Mouse (Mus musculus): Measurements from ENCODE around the gene Shf. TPM values are rescaled to one million over a fixed set of nuclear protein-coding genes. Genes with fewer than 3 reads are reported as not detected.
A peak's percentile ranks its signal among the peaks of the same experiment; 100 is the strongest.

Shf gene
- total and polyA plus RNA-seq, 3 experiments: 0.22 to 0.27 TPM; not detected in 1

DNA sequence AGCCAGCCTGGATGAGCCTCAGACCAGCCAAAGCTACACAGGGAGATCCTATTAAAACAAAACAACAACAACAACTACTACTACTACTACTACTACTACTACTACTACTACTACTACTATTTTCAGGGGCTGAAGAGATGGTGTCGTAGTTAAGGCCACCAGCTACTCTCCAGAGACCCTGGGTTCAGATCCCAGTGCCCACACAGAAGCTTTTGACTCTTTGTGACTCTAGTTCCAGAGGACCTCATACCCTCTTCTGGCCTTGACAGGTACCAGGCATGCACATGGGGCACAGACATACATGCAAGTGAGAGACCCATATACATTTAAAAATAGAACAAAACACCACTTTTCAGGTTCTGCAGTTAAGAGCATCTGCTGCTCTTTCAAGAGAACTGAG, 3.6 kb upstream of the Shf start:
- DNase-seq (ENCODE audit: low spot score) (no peak), ATAC-seq (ENCODE audit: extremely low read depth, insufficient number of reproducible peaks, low FRiP score, poor library complexity, severe bottlenecking) (no peak)
- H3K9me3 ChIP-seq (replicated peaks): no peaks in the 10 kb centered on the region
- no peak for TF ChIP-seq GATA2 (IDR thresholded peaks at IDR 0.05; ENCODE audit: borderline replicate concordance, low read depth, low read length)
- TF ChIP-seq TAL1 (conservative IDR thresholded peaks at IDR 0.05; ENCODE audit: low read depth, low read length): no peak
- no peak for TF ChIP-seq GATA1 (IDR thresholded peaks at IDR 0.05; ENCODE audit: borderline replicate concordance, low read length)
- TF ChIP-seq POLR2AphosphoS5 (IDR thresholded peaks at IDR 0.05; ENCODE audit: insufficient replicate concordance, low read depth, low read length): no peak
- no peak for TF ChIP-seq CTCF (IDR thresholded peaks at IDR 0.05; ENCODE audit: low read depth, low read length)
- H3K36me3 ChIP-seq (replicated peaks): no peaks in the 10 kb centered on the region
- no peak overlapping the region for H3K4me3 ChIP-seq (ENCODE audit: low read depth, low read length)
- H3K4me1 ChIP-seq (ENCODE audit: insufficient read depth, low read depth, low read length): peaks cover 43% of the 10 kb centered on the region
- H3K27me3 ChIP-seq (ENCODE audit: insufficient read depth, low read length): peaks cover 21% of the 10 kb centered on the region

DNA sequence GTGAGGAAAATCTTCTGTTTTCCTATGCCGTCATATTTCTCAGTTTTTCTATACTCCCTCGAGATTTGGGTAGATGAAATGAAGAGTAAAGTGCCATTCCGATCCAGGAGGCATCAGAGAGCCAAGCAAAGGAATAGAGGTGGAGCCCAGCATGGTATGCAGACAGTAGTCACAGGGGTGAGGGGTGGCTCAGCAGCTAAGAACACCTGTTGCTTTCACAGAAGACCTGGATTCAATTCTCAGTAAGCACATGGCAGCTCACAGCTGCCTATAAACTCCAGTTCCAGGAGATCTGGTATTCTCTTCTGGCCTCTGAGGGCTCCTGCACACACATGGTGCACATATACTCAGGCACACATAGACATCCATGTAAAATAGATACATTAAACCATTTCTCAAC, 3.1 kb upstream of the Shf start:
- TF ChIP-seq GATA2 (IDR thresholded peaks at IDR 0.05; ENCODE audit: borderline replicate concordance, low read depth, low read length): no peak
- no peak for TF ChIP-seq GATA1 (IDR thresholded peaks at IDR 0.05; ENCODE audit: borderline replicate concordance, low read length)
- no peak for TF ChIP-seq POLR2AphosphoS5 (IDR thresholded peaks at IDR 0.05; ENCODE audit: insufficient replicate concordance, low read depth, low read length)
- no peak for TF ChIP-seq CTCF (IDR thresholded peaks at IDR 0.05; ENCODE audit: low read depth, low read length)
- no peak for TF ChIP-seq TAL1 (conservative IDR thresholded peaks at IDR 0.05; ENCODE audit: low read depth, low read length)
- ATAC-seq (ENCODE audit: extremely low read depth, insufficient number of reproducible peaks, low FRiP score, poor library complexity, severe bottlenecking): no peak
- H3K4me1 ChIP-seq (ENCODE audit: insufficient read depth, low read depth, low read length): peaks cover 47% of the 10 kb centered on the region

DNA sequence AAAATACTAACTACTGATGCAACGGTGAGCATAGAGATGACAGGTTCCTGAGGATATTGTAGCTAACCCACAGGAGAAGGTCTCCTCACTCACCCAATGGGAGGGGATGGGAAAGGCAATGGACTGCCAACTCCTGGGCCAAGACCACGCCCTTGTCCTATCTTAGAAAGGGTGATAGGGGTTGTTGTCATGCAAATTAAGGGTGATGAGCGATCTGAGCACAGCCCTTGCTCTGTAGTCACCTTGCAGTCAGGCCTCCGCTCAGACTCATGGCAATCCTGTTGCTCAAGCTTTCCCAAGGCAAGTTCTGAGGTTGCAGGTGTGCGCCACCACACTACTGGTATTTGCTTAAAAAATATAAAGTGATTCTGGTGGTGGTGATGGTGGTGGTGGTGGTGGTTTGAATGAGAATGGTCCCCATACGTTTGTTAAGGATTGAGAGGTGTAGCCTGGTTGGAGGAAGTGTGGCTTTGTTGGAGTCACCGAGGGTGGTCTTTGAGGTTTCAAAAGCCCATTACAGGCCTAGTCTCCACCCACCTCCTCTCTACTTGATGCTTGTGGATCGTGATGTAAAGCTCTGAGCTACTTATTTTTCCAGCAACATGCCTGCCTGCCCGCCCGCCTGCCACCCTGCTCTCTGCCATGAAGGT, 1.3 kb upstream of the Shf start:
- TF ChIP-seq POLR2AphosphoS5 (IDR thresholded peaks at IDR 0.05; ENCODE audit: insufficient replicate concordance, low read depth, low read length) (no peak), TAL1 (conservative IDR thresholded peaks at IDR 0.05; ENCODE audit: low read depth, low read length) (no peak), GATA1 (IDR thresholded peaks at IDR 0.05; ENCODE audit: borderline replicate concordance, low read length) (no peak), GATA2 (IDR thresholded peaks at IDR 0.05; ENCODE audit: borderline replicate concordance, low read depth, low read length) (no peak), CTCF (IDR thresholded peaks at IDR 0.05; ENCODE audit: low read depth, low read length) (no peak)
- no peak for DNase-seq (ENCODE audit: low spot score)
- H3K4me3 ChIP-seq (ENCODE audit: low read depth, low read length): no peak overlapping the region
- peaks cover 39% of the 10 kb centered on the region for H3K4me1 ChIP-seq (ENCODE audit: insufficient read depth, low read depth, low read length)
- H3K9me3 ChIP-seq (replicated peaks): no peaks in the 10 kb centered on the region
- H3K27me3 ChIP-seq (ENCODE audit: insufficient read depth, low read length): peaks cover 35% of the 10 kb centered on the region
- ATAC-seq (ENCODE audit: extremely low read depth, insufficient number of reproducible peaks, low FRiP score, poor library complexity, severe bottlenecking): no peak
- H3K36me3 ChIP-seq (replicated peaks): no peaks in the 10 kb centered on the region

More for the DNA sequence above, 3.1 kb upstream of the Shf start:
- no peaks in the 10 kb centered on the region for H3K9me3 ChIP-seq (replicated peaks)
- peaks cover 26% of the 10 kb centered on the region for H3K27me3 ChIP-seq (ENCODE audit: insufficient read depth, low read length)
- DNase-seq (ENCODE audit: low spot score): no peak
- no peaks in the 10 kb centered on the region for H3K36me3 ChIP-seq (replicated peaks)
- no peak overlapping the region for H3K4me3 ChIP-seq (ENCODE audit: low read depth, low read length)

DNA sequence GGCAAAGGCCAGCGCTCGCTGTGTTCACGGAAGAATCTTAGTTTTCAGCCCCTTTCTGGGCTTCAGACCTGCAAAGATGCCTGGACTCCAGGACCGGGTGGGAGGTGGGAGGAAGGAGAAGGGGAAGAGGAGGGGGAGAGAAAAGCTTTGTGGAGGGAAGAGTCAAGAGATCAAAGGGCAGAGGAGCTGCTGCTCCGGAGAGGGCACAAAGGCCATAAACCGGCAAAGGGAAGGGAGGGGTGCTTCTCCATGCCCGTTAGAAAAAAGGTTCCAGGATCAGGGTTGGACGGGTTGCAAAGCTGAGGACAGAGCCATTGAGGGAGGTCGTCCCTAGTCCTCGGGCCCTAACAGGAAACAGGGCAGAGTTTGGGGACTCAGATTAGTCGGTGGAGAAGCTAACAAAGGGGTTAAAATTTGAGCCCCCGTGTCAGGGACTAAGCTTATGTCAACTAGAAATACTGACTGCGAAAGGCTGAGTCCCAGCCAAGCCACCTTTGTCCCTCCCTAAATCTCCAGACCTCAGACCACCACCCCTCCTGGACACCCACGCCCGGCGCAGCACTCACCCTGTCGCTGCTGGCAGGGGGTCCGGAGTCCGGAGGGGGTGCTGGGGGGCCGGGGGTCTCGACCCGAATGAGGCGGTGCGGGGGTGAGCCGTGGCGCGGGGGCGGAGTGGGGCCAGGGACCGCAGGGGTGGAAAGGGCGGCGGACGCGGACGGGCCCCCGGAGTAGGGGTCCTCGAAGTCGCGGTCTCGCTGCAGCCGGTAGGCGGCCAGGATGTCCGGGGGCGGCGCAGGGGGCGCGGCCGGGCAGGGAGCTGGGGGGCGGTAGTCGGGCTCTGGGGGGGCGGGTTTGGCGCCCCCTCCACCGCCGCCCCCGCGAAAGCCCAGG, 636 bp downstream of the Shf start:
- no peaks in the 10 kb centered on the region for H3K36me3 ChIP-seq (replicated peaks)
- no peak for TF ChIP-seq GATA1 (IDR thresholded peaks at IDR 0.05; ENCODE audit: borderline replicate concordance, low read length)
- no peak for TF ChIP-seq GATA2 (IDR thresholded peaks at IDR 0.05; ENCODE audit: borderline replicate concordance, low read depth, low read length)
- TF ChIP-seq CTCF (IDR thresholded peaks at IDR 0.05; ENCODE audit: low read depth, low read length): no peak
- no peak for TF ChIP-seq POLR2AphosphoS5 (IDR thresholded peaks at IDR 0.05; ENCODE audit: insufficient replicate concordance, low read depth, low read length)
- TF ChIP-seq TAL1 (conservative IDR thresholded peaks at IDR 0.05; ENCODE audit: low read depth, low read length): no peak
- H3K9me3 ChIP-seq (replicated peaks): no peaks in the 10 kb centered on the region
- peaks cover 31% of the 10 kb centered on the region for H3K4me1 ChIP-seq (ENCODE audit: insufficient read depth, low read depth, low read length)
- H3K4me3 ChIP-seq (ENCODE audit: low read depth, low read length): peak overlapping the region; percentile 72
- DNase-seq (ENCODE audit: low spot score) (peak; percentile 47), ATAC-seq (ENCODE audit: extremely low read depth, insufficient number of reproducible peaks, low FRiP score, poor library complexity, severe bottlenecking) (no peak)
- H3K27me3 ChIP-seq (ENCODE audit: insufficient read depth, low read length): peaks cover 39% of the 10 kb centered on the region

DNA sequence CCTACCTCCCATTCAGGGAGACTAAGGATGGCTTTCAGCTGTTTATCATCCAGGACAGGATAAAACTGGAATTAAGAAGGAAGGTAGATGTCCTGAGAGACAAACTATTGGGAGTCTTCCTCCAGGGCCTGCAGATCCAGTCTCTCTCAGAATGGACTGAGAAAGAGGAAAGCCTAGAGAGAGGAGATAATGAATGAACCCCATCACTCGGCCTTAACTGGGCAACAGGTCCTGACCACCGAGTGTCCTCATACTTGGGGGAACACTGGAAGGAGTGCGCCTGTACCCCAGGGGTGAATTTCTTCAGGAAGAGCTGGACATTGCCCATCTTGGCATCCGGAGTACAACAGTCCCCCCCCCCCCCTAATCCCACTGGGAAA, 1.3 kb downstream of the Shf start:
- DNase-seq (ENCODE audit: low spot score) (no peak), ATAC-seq (ENCODE audit: extremely low read depth, insufficient number of reproducible peaks, low FRiP score, poor library complexity, severe bottlenecking) (no peak)
- no peak overlapping the region for H3K4me3 ChIP-seq (ENCODE audit: low read depth, low read length)
- no peak for TF ChIP-seq CTCF (IDR thresholded peaks at IDR 0.05; ENCODE audit: low read depth, low read length)
- peaks cover 31% of the 10 kb centered on the region for H3K4me1 ChIP-seq (ENCODE audit: insufficient read depth, low read depth, low read length)
- no peaks in the 10 kb centered on the region for H3K9me3 ChIP-seq (replicated peaks)
- H3K27me3 ChIP-seq (ENCODE audit: insufficient read depth, low read length): peaks cover 39% of the 10 kb centered on the region
- H3K36me3 ChIP-seq (replicated peaks): no peaks in the 10 kb centered on the region

DNA sequence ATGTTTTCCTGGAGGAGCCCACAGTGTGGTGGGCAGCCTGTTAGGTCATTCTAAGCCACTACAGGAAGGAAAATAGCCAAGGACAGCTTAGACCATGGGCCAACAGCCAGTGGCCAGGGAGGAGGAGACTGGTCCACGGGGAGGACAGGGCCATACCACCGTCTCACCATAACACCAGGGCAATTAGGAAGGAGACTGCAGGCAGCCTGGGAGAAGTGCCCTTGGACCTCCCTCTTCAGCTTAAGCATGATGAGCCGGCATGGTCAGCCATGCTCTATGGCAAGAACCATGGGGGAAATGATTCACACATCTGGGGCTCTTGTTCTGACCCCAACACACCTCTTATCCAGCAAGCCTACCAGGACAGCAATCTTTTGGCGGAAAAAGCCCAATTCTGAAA, 1.8 kb downstream of the Shf start:
- Histone ChIP-seq H3K4me3 (ENCODE audit: low read depth, low read length) (no peak overlapping the region), H3K36me3 (replicated peaks) (no peaks in the 10 kb centered on the region), H3K9me3 (replicated peaks) (no peaks in the 10 kb centered on the region), H3K4me1 (ENCODE audit: insufficient read depth, low read depth, low read length) (peaks cover 31% of the 10 kb centered on the region), H3K27me3 (ENCODE audit: insufficient read depth, low read length) (peaks cover 41% of the 10 kb centered on the region)
- no peak for DNase-seq (ENCODE audit: low spot score)
- TF ChIP-seq GATA2 (IDR thresholded peaks at IDR 0.05; ENCODE audit: borderline replicate concordance, low read depth, low read length) (no peak), TAL1 (conservative IDR thresholded peaks at IDR 0.05; ENCODE audit: low read depth, low read length) (no peak)
- ATAC-seq (ENCODE audit: extremely low read depth, insufficient number of reproducible peaks, low FRiP score, poor library complexity, severe bottlenecking): no peak
